Mouse (Mus musculus) adrenal gland (tissue): ENCODE measurements around the gene Spindoc.

Experiments
- intact Hi-C: fragments of 180-260 bp; cut with DNase I; formaldehyde crosslinking; loops from one replicate; pipeline ENCODE4 v1.15.1; 2025
- long read RNA-seq, 2 experiments: library from polyadenylated mRNA; unstranded; transcript quantifications; one replicate each; pipeline ENCODE4 v2.0.0; 2020; ENCODE audit warnings: borderline replicate concordance in 1 of 2; ENCODE audit not compliant: insufficient replicate concordance in 1 of 2

Gene Spindoc
- long read RNA-seq, experiment 1, partial matches to known transcripts, result 0 of 2 reads
- long read RNA-seq, experiment 1, other reads (novel, unspliced or antisense), result 0 of 2 reads
- long read RNA-seq, experiment 2, partial matches to known transcripts, result 1 of 3 reads
- long read RNA-seq, experiment 2, other reads (novel, unspliced or antisense), result 1 of 3 reads

DNA sequence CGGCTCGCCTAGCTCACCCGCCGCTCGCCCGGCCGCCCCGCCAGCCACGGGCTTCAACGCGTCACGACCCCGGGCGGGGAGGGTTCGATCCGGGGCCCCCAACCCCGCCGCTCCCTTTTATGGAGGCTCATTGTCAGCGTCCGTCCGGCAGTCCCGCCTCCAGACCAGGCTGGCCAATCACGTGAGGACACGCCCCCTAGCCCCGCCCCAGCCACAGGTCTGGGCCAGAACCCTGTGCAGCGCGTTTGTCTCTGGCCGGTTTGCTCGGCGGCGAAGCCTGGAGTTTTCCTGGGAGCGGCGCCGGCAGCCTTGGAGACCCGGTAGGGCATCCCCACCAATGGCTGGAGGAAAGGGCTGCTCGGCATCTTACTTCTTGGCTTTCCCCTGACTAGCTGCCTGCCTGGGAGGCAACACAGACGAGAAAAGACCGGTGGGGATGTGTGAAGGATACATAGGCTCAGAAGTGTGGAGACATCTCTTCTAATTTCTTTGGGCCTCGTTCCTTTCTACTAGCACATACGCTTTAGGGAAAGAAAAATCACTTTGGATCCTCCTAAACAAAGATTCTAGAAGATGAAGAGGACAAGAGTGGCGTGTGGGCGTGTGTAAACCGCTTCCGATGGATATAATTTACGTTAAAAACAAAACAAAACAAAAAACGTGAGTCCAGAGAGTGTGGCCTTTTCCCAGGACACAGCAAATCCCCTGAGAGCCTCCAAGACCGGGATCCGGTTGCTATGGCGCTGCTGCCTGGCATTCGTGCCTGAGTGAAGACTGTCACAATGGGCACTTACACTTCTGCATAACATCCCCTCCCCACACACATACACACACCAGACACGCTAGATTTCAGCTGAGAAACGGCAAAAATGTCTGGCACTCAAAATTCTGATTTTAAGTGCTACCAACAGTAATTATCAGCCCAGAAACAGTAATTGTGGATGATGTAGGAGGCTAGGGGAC, at the start of gene Spindoc:
Spindoc (minus strand) TSS at position 92 of the 963 bp plus-strand sequence.
- intact Hi-C loops, result loop anchor here (5.0 kb wide), 1 partner anchor 34 kb away; the partner anchor contains the start of gene 2700081O15Rik

DNA sequence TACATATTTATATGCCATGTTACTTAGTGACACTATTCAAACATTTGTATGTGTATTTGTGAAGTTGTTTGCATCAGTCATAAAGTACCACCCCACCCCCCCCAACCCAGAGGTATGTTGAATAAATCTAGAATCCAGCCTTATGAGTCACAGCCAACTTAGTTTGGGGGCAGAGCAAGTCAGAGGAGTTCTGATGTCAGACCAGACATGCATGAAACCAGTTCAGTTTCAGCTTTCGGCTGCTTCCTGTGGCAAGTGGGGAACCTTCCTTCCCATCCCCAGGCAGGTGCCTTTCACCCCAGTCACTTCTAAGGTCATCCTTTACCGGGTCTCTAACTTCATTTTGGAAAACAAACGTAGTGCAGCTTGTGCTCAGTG, 42.6 kb upstream of the Spindoc start:
- intact Hi-C loops, result no loop called here

DNA sequence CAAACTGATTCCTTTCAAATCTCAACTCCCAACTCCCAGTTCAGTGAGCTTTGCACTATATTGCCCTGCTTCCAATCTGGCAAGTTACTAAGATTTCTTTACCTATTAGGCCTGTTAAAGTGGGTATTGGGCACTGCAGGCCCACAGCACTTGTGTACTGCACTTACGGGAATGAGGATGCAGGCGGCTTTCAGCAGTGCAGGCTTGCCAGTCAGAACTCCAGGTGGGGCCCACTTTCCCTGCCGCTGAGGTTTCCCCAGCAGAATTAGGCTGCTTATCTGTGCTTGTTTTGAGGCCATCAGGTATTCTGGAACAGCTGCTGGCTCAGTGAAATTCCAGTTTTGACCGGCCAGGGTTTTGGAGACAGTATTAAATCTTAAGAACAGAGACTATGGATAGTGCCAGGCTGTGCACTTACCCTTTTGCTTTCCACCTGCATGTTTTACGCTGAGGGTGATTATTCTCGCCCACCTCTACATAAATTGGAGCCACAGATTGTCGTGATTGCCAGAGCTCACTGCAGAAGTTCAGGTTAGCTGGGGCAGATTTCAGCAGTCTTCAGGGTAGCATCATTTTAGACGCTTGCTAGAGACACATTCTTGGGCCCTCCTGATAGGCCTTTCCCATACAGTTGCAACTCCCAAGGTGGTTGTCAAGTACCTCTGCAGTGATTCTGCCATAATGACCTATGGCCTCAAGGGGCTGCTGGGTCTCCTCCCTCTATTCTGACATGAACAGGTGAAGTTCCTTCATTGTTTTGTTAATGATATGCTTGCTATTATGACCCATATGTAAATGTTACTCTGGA, 42.0 kb upstream of the Spindoc start:
- intact Hi-C loops, result no loop called here

DNA sequence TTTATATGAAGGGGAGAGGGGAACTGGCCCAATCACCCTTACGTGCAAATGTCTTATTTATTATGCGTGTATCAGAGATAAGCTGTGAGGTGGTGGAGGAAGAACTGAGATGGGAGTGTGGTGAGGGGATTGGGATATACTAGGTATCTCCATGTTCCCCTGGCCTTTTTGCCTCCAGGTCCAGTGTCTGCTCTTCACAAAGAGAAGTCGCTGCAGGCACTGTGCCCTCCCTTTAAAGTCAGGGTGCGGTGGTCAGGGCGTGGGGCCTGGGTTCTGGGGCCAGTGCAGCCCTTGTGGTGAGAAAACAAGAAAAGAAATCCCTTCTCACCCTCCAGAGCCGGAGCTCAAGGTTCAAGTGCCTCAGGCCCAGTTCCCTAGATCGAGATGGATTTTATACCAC, 41.3 kb upstream of the Spindoc start:
- intact Hi-C loops, result no loop called here

DNA sequence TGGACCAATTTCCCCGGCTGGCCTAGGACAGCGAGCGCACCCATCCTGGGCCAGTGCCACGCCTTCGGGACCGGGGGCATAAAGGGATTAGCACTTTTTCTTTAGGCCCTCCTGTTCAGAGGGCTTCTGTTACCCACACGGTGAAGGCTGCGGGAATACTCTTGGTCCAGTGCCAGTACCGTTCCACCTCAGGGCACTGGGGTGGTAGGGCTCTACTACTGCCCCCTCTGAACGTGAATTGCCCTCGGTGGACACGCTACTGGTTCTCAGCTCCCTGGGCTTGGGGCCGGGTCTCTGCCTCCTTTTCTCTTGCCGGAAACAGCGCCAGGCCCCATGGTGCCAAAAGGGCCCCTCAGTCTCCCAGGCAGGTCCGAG, 40.8 kb upstream of the Spindoc start:
- intact Hi-C loops, result no loop called here

DNA sequence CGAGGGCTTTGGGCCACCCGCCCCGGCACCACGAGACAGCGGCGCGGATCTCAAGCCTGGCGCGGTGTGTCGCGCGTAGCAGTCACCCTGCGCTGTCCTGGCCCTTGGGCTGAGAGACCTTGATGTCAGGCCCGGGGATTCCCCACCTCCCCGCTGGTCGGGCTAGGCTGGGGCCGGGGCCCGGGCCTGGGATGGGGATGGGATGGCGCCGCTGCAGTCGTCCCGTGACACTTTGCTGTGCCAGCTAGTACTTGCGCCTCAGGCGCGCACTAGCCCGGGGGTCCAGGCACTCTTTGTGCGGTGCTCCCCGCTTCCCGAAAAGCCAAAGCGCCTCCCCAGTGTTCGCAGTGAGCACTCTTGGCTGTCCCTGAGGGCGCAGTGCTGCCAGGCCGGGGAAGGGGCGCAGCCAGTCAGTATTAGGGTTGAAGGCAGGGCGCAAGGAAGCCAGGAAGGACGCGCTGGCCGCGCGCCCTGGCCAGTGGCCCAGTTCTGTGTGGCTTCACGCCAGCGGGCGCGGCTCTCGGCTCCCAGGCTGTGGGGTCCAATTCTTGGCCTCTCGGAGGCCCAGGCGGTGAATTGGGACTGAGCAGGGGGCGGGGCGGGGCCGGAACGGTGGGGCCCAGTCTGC, 40.3 kb upstream of the Spindoc start:
- intact Hi-C loops, result no loop called here

DNA sequence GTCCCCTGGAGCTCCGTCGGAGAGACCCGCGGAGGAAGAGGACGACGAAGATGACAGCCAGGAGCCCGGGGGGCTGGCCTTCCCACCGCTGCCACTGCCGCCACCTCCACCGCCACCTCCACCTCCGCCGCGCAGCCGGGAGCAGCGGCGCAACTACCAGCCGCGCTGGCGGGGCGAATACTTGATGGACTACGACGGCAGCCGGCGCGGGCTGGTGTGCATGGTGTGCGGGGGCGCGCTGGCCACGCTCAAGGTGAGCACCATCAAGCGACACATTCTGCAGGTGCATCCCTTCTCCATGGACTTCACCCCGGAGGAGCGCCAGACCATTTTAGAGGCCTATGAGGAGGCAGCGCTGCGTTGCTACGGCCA, 39.8 kb upstream of the Spindoc start:
- intact Hi-C loops, result no loop called here

DNA sequence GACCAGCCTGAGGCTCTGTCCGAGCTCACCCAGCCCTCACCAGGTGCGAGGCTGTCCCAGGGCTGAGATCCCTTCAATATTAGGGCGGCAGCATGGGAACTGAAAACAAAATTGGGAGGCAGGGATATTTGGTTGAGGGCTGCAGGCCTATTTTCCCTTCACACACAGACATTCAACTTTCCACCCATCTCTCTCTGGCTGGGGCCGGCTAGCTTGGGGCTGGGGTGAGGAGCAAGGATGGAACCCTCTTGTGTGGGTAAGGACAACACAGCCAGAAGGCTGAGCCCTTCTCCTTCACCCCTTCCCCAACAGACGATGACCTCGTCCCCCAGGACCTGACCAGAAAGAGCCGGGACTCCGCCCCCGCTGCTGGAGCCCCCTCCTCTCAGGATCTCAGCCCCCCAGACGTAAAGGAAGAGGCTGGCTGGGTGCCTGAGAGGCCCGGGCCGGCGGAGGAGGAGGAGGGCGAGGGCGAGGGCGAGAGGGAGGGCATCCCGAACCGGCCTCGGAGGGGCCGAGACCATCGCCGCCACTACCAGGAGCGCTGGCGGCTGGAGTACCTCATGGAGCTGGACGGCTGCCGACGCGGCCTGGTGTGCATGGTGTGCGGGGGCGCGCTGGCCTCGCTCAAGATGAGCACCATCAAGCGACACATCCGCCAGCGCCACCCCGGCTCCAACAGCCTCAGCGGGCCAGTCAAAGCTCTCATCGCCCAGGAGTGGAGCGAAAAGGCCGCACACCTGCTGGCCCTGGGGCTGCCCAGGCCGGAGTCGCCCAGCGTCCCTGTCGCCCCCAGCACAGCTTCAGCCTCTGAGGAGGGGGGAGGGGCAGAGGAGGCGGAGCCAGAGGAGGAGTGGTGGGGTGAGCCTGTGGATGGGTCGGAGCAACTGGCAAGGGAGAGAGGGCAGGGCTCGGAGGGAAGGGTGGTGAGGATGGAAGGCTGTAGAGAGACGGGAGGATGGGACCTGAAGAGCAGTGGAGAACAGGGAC, 39.1 kb upstream of the Spindoc start:
- intact Hi-C loops, result no loop called here

DNA sequence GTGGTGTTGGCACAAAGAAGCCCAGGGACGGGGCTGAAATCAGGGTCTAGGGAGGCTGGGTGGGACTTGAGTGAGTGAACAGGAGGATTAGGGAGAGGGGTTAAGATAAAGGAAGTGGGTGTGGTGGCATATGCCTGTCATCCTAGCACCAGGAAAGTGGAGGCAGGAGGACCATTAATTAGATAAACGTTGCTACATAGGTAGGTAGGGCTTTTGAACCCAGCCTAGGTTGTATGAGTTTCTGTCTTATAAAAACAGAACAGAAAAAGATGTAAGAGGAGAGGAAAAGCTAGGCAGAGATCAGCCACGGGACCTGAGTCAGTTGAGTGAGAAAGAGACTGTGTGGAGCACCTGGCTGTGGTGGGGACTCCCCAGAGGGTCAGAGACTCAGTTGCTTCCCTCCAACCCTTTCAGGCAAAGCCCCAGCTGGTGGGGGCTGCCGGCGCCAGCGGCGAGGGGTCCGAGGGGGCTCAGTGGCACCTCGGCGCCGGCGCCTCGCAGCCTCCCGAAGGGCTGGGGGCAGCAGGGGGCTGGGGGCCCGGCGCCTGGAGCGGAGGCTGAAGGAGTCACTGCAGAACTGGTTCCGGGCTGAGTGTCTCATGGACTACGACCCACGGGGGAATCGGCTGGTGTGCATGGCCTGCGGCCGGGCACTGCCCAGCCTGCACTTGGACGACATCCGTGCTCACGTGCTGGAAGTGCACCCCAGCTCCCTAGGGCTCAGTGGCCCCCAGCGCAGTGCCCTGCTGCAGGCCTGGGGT, 38.2 kb upstream of the Spindoc start:
- intact Hi-C loops, result no loop called here

DNA sequence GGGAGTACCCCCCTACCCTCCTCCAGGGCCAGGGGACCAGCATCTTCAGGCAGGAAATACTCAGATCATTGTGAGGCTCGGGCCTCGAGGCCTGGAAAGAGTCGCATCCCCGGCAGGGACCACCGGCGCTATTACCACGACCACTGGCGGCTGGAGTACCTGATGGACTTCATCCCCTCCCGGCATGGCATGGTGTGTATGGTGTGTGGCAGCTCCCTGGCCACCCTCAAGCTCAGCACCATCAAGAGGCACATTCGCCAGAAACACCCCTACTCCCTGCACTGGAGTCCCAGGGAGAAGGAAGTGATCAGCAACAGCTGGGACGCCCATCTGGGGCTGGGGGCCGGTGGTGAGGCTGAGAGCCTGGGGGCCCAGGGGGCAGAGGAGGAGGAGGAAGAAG, 37.3 kb upstream of the Spindoc start:
- intact Hi-C loops, result no loop called here

DNA sequence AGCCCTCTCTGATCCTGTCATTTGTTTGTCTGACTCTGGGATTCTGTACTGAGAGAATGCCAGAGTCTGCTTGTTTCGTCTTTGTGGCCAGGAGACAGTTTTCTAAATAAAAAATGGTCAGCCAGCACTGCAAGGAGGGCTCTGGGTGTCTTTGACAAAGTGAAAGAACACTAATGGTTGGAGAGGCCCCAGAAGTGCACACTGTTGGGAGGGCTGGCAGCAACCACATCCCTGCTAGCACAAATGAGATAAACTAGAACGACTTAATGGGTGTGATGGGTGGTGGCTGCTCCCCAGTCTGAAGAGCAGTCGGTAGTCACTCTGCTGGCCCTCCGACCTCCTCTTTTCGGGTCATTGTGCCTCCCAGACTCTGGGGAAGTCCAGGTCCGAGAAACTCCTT, 36.3 kb upstream of the Spindoc start:
- intact Hi-C loops, result loop anchor here (5.0 to 10.0 kb wide), 5 partner anchors 37 to 354 kb away; partner anchors contain the start of genes Rcor2 and Spindoc

DNA sequence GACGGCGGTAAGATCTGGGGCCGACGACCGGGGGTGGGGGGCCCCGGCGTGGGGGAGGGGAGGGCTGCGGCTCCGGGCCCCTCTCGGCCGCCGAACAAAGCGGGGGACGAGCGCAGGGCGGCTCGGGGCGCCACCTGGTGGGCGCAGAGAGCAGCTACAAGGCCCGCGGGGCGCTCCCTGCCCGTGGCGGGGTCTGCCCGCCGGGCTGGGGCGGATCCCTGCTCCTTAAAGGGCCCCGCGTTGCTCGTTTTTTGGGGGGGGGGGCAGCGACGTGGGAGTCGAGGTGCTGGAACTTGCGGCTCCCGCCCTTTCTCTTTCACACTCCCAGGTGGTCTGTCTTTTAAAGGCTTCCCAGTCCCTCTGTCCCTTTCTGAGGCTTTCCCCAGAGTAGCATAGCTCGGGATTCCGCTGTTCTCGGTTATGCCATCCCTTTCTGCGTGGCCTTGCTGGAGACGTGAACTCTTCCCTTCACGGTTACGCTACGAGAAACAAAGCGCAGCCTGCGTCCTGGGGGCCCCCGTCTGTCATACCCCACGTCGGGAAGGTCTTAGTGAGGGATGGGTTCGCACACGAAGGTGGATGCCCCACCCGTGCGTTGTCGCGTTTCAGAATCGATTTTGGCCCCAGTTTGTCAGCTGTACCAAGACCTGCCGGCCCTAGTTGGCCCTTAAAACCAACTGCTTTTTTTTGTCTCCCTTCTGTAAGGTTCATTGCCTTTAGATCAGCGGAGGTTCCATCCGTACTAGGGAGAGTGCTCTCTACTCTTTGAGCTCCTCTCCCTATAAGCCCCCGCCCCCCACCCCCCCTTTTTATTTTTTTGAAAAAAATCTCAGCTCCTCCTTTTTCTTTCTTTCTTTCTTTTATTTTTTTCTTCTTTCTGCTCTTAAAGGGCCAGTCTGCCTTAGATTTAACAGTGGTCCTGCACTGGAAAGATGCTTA, 35.4 kb upstream of the Spindoc start:
- intact Hi-C loops, result loop anchor here (5.0 to 10.0 kb wide), 5 partner anchors 36 to 353 kb away; partner anchors contain the start of genes Rcor2 and Spindoc

DNA sequence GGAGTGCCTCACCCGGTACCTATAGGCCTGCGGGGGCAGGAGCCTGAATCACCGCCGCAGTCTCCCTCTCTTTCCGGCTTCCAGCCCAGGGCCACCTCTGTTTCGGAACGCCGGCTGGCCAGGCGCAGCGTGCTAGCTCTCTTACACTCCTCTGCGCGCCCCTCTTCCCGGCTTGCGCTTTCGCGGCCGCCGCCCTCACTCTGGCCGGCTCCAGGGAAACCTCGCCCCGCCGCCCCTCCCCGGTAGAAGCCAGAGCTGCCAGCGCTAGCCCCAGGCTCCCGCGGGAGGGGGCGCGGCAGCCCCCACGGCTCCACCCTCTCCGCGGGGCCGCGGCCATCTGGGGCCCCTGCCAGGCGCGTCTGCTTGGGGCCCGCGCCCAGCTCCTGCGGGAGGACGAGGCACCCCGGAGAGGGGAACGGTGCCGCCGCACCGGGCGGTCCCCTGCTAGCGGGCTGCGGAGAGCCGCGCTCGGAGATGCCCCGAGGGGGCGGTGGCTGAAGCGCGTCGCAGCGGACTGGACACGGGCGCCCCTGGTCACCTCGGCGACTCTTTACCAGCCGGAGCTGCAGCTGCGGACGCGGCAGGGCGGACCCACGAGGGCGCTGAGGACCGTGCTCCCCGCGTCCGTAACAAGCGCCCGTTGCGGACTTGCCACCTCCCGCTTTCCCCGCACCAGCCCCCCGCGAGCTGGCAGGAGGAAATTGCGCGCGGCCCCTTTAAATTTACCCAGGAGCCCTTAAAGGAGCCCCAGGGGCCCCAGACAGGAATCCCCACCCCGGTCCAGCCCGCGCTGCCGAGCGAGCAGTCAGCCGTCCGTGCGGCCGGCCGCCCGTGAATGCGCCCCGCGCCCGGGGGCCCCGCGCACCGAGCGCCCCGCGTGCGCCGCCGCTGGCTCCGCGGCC, 34.3 kb upstream of the Spindoc start, which contains the start of gene 2700081O15Rik:
2700081O15Rik (plus strand) TSS at position 792 of the 902 bp plus-strand sequence.
- intact Hi-C loops, result loop anchor here (5.0 to 10.0 kb wide), 5 partner anchors 35 to 352 kb away; partner anchors contain the start of genes Rcor2 and Spindoc

DNA sequence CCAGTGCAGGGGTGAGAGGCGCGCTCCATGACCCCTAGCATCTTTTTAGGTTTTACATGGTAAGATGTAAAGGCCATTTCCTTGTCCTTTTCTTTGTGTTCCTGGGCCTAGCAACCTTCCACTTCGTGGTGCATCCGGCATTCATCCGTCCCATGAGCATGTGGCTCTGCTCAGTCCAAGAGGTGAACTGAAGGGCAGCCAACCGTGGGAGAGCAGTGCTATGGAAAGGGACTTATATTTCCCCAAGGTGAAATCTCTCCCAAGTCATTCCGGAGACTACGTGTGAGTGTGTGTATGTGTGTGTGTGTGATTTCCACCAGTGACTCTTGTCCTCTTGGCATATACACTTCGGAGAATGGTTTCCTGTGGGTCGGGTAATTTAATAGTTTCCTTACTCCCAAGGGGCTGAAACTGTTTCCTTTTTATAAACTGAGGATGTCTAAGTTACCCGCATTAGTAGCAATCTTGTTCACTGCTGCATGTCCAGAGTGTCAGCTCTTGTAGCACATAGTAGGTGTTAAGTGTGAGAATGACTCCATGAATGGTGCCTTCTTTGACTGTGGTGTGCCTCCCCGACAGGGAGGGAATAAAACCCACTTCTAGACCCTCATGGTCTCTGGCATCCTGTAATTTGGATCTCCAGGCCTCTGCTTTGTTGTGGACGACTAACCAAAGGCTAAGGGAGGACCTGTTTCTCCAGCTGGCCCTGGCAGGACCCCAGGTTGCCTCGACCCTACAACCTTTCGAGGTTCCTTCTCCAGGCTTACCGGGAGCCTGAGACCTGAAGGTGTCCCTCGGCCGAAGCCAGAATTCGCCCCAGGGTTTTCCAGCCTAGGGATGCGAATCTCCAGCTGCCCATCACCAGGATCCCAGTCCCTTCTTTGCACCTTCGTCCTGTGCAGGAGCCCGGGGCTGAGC, 33.4 kb upstream of the Spindoc start:
- intact Hi-C loops, result loop anchor here (5.0 to 10.0 kb wide), 5 partner anchors 34 to 351 kb away; partner anchors contain the start of genes Rcor2 and Spindoc

DNA sequence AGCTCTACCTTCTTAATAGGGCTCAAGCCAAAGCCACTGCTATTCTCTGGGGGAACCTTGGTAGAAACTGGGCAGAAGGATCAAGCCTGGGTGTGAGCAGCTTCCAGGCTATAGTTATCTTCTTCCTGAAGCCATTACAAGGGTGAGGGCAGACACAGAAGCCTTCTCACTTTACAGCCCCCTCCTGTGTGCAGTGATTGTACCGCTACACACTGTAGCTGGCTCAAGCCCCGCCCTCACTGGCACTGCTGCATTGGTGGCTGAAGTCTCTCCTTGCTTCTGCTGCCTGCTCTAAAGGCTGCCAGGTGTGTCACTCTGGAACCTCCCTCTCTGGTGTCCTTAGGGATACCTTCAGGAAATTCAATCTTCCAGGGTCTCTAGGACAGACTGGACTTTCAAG, 29.6 kb upstream of the Spindoc start:
- intact Hi-C loops, result loop anchor here (10.0 kb wide), 3 partner anchors 58 to 348 kb away; partner anchors contain the start of gene Rcor2
